Mouse (Mus musculus): ENCODE measurements around the gene Ncl.
"Not testable (repeated sequence)": the region's sequence is repeated elsewhere in the genome, so short reads cannot be mapped to it uniquely, and the experiment has no call there.

The Ncl gene

GRCm38 (mm10) chr1:86359798-86360179 lies 589 bp upstream of the Ncl start:
- no peak for DNase-seq (ENCODE audit: low spot score)

GRCm38 (mm10) chr1:86358229-86358905 lies 833 bp downstream of the Ncl start:
- DNase-seq (ENCODE audit: low spot score) = no peak

- DNase-seq (ENCODE audit: low spot score) = no peak
Measured at GRCm38 (mm10) chr1:86354186-86354585, 5.0 kb downstream of the Ncl start.

GRCm38 (mm10) chr1:86350576-86350975 lies 8.6 kb downstream of the Ncl start:
- no peak for DNase-seq (ENCODE audit: low spot score)

DNA sequence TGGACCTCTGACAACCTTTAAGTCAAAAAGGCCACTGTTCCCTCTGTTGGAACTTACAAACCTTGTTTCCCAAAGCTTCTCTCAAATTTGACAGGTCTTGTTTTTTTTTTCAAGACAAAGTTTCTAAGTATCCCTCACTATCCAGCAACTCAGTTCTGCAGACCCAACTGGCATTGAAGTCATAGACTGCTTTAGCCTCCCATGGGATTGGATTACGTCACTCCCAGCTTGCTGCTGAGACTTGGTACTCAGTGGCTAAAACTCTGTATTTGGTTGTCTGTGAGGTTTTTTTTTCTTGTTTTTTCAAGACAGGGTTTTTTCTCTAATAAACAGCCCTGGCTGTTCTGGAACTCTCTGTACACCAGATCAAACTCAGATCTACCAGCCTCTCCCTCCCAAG lies 9.5 kb downstream of the Ncl start:
- DNase-seq (ENCODE audit: low spot score) = no peak

GRCm38 (mm10) chr1:86349201-86349600 lies 10.0 kb downstream of the Ncl start:
- DNase-seq (ENCODE audit: low spot score) = no peak

GRCm38 (mm10) chr1:86348801-86349200 lies 10.4 kb downstream of the Ncl start:
- no peak for DNase-seq (ENCODE audit: low spot score)

DNA sequence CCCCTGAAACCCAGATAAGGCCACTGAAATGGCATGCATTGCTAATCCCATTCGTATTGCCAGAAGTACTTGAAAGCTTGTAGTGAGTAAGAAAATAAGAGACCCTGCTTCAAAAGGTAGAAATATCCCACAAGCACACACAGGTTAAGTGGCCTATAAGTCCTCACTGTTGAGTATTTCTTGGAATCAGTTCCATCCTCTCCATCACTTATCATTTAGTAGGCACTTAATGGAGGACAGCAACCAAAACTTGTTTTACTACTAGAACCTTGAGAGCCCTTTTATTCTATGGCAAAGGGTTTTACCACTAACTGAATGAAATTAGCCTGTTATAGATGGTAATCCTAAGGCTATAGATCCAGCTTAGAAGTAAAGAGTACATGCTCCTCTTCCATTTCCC lies 11.1 kb downstream of the Ncl start:
- DNase-seq (ENCODE audit: low spot score) = no peak

DNA sequence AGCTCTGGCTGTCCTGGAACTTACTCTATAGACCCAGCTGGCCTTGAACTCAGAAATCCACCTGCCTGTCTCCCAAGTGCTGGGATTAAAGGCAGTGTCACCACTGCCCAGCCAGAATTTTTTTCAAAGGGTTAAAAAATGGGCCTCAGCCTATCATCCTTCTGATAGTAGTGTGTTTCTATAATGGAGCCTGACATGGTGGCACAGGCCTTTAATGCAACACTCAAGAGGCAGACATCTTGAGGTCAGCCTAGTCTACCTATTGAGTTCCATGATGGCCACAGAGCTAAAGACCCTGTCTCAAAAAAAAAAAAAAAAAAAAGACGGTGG lies 11.5 kb downstream of the Ncl start:
- no peak for DNase-seq (ENCODE audit: low spot score)

GRCm38 (mm10) chr1:86346851-86347715 lies 12.1 kb downstream of the Ncl start:
- DNase-seq (ENCODE audit: low spot score) = no peak

DNA sequence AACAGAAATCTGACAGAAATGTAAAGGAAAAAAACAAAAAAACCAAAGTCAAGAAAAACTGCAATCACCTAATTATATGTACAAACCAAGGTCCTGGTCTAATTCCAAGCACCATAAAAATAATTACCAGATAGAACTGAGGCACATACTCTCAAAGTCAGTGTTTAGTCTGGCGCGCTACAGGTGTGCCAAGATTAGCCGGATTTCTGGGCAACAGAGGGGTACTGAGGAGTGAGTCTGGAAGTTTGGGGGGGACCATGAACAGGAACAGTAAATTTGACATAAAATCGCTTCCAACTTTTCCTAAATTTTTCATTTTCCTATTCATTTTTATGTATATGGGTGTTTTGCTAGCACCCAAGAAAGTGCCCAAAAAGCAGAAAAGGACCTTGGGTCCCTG lies 13.2 kb downstream of the Ncl start:
- no peak for DNase-seq (ENCODE audit: low spot score)

DNA sequence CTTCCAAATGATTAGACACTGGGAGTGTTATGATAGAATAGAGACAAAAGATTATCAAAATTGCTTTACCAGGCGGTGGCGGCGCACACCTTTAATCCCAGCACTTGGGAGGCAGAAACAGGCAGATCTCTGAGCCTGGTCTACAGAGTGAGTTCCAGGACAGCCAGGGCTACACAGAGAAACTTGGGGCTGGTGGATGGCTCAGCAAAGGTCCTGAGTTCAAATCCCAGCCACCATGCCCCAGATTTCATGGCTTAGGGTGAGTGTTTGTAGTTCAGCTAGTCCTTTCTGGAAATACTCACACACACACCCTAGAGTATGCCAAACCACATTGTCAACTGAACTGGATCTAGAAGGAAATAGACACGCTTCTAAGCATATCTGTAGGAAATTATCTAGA lies 14.1 kb downstream of the Ncl start:
- no peak for DNase-seq (ENCODE audit: low spot score)

GRCm38 (mm10) chr1:86343969-86344861 lies 15.0 kb downstream of the Ncl start:
- DNase-seq (ENCODE audit: low spot score) = no peak

DNA sequence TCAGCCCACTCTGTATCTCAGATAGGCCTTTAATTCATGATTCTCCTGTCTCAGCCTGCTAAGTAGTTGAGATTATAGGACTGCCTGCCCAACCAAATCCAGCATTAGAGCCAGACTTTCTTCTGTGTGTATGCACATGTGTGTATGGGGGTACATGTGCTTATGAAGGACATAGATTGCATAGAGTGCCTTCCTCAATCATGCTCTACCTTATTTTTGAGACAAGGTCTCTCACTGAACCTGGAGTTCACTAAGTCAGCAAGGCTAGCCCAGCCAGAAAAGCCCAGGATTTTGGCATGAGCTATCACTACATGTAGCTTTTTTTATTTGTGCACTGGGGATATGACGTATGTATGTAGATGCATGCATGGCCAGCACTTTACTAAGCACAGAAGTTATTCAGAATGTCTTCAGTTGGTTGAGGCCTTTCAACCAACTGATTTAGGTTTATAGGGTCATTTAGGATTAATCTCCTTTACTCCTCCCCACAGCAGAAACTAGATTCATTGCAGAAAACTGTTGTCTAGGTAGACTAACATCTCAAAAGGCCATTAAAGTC lies 16.0 kb downstream of the Ncl start:
- DNase-seq (ENCODE audit: low spot score) = no peak

DNA sequence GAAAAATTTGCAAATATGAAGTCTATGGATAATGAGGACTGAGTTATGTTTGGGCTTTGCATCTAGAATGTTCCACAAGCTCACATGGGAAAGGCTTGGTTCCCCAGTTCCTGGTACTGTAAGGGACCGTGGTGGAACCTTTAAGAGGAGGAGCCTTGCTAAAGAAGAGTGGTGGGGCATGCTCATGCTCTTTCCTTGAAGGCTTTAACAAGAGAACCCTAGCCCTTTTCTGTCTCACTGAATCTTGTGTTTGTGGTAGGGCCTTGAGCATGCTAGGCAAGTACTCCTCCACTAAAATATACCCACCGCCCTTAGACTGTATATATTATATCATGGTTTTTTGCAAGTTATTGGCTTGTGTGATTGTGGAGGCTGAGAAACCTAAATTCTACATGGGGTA lies 16.8 kb downstream of the Ncl start:
- no peak for DNase-seq (ENCODE audit: low spot score)

GRCm38 (mm10) chr1:86341096-86341495 lies 18.1 kb downstream of the Ncl start:
- DNase-seq (ENCODE audit: low spot score) = not testable (repeated sequence)

DNA sequence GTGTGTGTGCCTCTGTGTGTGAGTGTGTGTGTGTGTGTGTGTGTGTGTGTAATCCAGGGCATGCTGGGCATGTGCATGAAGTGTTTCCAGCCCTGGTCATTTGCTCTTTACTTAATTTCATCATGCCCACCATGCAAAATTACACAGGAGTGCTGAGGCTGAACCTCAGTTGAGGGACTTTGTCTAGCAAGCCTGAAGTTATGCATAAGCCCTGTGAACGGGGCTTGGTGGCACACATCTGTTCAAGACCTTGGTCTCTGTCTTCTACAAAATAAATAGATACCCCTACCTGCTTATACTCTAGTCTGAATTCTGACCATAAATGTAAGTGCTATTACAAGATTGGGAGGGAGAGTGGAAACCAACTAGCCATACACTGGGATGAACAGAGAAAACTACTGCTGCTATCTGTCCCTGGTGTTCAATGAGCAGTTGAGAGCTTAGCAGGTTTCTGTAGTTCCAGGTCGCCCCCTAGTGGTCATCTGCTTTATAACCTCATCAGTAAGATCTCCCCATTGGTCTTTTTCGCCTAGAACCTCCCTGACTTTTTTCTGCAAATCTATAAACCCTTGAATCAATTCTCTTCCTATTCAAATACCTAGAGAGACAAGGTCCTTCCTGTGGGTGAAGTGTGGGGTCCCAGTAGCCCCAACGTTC lies 19.9 kb downstream of the Ncl start:
- no peak for DNase-seq (ENCODE audit: low spot score)

- DNase-seq (ENCODE audit: low spot score) = no peak
Measured at GRCm38 (mm10) chr1:86336330-86336729, 22.9 kb downstream of the Ncl start.

- DNase-seq (ENCODE audit: low spot score) = no peak
Measured at GRCm38 (mm10) chr1:86320822-86321413, 38.3 kb downstream of the Ncl start.

DNA sequence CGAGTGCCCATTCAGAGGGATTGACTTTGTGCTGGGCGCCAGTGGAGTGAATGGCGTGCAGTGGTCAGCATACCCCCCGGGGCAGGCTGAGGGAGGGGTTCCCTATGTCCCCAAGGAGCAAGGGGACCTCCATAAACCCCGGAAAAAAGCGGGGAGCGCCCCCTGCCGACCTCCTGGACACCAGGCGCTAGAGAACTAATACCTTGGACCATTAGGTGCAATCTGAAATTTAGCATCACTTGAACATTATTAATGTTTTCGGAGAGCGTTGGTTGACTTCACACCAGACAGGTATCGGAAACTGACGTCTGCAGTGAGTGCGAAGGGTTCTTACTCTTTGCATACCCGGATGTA lies 45.5 kb downstream of the Ncl start:
- DNase-seq (ENCODE audit: low spot score) = no peak

DNA sequence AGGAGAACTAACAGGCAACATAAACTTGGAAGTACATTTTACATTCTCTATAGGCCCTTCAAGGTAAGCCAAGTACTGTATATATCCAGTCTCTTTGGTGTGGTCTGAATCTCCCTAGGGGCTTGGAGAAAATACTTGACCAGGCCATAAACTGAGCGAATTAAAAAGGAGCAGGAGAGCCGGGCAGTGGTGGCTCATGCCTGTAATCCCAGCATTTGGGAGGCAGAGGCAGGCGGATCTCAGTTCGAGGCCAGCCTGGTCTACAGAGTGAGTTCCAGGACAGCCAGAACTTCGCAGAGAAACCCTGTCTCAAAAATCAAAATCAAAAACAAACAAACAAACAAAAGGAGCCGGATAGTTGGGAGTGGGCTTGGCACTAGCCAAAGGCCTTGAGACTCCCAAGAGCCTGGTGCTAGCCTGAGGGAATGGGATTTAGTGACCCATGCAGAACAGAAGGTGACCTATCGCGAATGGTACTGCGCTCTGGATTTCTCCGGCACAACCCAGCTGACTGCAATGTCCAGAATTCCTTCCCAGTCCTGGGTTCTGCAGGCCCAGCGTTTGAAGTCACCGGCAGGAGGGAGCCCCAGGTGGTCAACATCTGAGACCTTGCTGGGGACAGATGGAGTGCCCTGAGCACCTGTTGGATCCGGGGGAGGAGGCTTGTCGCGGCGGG lies 46.0 kb downstream of the Ncl start:
- no peak for DNase-seq (ENCODE audit: low spot score)

All from ovary, adult 18-20 months (tissue).